Mouse (Mus musculus) lung, postnatal 10 days (tissue): Measurements from ENCODE around the gene Cic.
A peak's percentile ranks its signal among the peaks of the same experiment; 100 is the strongest.
"Not testable (repeated sequence)": the region's sequence is repeated elsewhere in the genome, so short reads cannot be mapped to it uniquely, and the experiment has no call there.

ENCODE experiments used
- DNase-seq: peaks from one replicate; pipeline ENCODE4 v3.0.0; 2021

Gene Cic

DNA sequence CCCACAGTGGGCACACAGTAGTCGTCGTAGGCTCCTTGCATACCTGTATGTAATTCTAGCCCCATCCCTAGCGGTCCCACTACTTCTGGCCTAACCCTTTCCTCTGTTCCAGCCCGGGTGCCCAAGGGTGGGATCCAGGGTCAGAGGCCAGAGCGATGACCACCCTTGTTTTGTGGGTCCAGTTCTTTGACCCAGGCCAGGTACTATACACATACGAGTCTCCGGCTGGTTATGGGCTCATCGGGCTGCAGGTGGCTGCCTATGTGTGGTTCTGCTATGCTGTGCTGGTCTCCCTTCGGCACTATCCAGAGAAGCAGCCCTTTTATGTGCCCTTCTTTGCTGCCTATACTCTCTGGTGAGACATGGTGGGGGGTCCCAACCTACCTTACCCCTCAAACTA is 41.9 kb downstream of the Cic start:
- no peak for DNase-seq

DNA sequence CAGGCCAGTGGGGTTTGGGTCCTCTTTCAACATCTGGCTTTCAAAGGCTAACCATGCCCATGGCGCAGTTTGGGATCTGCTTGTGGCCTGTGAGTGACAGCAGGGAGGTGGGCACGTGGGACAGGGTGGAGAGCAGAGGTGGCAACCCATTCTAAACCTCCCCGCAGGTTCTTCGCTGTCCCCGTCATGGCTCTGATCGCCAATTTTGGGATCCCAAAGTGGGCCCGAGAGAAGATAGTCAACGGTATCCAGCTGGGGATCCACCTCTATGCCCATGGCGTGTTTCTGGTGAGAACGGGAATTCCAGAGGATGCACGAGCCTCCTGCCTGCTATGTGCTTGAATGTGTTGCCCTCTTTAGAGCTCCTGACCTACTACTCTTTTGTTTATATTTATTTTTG is 43.7 kb downstream of the Cic start:
- no peak for DNase-seq

DNA sequence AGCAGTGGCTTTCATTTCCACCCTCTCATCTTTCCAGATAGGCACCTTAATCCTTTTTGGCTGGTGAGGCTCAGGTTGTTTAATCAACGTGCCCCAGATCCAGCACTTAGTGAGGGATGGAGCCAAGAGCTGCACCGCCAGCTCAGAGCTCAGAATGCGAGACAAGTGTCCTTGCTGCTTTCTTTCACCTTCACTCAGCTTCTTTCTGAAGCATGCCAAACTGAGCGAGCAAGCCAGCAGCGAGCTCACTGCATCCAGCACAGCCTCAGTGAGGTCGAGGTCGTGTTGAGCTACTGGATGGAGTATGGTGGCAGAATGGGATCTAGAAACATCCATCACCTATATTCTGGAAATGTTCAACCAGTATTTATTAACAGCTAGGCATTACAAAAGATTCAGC is 45.8 kb downstream of the Cic start:
- DNase-seq: no peak

DNA sequence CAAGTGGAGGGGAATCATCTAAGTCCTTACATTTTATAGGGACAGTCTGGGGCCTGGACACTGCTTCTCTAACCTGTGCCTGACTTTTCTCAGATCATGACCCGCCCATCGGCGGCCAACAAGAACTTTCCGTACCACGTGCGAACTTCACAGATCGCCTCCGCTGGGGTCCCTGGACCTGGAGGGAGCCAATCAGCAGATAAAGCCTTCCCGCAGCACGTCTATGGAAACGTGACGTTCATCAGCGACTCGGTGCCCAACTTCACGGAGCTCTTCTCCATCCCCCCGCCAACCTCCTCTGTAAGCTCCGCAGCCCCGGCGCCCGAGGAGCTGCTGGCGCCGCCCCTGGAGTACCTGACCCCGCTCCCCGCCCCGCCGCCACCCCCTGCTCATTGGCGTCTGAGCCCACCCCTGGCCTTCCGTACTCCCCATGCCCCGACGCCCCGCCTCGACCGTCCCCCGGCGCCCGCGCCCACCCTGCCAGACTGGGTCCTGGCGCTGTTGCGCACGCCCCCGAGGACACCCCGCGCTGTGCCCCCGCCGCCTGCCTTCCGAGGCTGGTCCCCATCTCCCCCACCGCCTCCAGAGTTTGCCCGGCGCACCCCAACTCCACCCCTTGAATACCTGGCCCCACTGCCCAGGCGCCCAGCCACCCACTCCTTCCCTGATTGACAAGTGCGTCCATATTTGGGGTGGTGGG is 47.3 kb downstream of the Cic start:
- no peak for DNase-seq

DNA sequence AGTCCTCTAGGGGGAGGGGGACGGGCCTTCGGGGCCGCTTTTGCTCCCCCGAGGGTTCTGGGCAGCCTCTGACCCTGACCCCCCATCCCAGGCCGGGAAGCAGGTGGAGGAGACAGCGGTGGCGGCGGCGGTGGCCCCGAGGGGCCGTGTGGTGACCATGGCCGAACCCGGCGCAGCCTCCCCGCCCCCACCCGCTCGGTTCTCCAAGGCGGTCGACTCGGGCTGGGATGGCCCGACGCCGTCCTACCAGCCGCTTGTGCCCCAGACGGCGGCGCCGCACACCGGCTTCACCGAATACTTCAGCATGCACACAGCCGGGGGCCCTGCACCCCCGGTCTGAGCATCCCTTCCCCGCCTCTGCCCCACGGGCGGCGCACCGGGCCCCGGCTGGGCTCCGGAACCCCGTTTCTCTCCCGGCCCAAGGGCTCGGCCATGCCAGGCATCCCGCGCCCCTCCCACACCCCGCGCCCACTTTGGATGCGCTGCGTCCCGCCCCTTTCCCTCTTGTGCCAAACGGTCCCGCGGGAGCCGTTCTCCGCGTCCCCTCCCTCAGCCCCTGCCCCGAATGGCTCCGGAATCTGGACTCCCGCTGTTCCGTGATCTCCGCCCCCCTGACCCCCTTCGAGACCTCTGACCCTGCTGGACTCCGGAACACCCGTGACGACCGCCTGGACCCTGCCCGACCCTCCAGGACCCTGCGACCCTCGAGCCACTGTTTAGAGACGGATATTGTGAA is 48.0 kb downstream of the Cic start:
- DNase-seq: peak; percentile 47

DNA sequence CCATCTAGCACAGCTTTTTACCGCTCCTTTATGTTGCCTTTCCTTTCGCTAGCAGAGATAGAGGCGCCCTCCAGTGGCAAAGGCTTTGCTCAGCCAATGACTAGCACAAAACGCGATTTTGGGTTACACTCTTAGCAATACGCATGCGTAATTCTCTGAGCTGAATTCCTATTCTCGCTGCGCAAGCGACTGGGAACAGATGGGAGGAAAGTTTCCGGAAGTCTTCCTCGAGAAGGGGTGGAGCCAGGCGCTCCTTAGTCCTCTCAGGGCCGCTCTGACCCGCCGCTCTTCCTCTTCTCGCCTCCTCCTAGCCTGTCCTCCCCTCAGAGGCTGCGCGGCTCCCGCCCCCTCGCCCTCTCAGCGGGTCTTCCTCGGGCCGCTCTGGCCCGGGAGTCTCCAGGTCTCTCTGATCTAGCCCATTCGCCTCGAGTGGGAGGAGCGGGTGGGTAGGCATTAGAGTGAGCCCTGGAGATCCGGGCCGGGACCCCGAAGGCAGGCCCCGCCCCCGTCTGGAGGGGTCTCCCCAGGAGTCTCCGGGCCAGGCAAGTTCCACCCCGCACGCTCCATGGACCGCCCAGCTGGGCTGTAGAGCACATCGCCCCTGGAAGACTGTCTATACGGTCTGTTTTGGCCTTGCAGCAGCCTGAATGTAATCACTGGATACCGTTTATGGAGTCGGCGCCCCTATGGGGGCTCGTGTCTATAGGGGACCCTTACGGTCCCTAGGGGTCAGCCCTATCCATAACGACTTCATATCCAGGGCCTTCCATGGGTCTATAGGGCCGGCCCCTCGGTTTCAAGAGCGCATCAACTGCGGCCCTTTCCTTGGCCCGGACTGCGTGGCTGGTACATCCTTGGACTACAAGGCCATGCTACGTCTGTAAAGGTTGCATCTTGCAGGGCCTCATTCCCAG is 49.3 kb downstream of the Cic start, which contains the start of gene Megf8:
TSS of gene Megf8 (plus strand) at position 633 of the 914 bp plus-strand sequence.
- DNase-seq: peak; percentile 99

DNA sequence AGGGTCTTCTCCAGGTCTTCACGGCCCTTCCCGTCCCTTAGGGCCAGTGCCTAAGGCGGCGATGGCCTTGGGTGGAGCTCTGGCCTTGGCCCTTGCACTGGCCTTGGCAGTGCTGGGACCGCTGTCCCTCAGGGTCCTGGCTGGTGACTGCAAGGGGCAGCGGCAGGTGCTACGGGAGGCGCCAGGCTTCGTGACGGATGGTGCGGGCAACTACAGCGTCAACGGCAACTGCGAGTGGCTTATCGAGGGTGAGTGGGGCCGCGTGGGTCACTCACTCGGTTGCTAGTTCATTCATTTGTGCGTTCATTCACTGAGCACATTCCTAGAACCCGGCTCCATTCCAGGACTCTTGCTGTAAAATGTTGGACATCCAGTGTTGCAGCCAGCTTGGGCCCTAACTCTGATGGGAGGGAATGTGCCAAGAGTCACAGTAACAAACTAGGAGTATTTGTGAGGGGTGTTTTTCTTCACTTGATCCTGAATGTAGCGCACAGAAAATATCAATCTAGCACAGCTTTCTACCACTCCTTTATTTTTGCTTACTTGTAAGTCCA is 50.0 kb downstream of the Cic start:
- peak; percentile 28 for DNase-seq

DNA sequence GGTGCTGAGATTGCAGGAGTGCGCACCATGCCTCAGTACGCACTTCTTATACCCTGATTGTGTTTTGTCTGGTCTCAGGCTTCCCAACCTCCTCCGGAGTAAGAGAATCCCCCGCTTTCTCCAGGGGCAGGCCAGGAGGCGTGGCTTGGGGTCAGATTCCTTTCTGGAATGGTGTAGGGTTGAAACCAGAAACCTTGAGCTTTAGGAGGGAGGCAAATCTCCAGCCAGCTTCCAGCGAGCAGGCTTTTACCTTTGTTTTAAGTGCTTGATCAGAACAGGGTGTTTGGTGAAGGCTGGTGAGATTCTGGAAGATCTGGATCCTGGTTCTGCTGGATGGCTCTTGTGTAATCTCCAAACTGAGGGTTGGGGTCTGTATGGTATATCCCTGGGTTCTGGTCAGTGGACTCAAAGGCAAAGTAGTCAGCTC is 54.6 kb downstream of the Cic start:
- peak; percentile 55 for DNase-seq

DNA sequence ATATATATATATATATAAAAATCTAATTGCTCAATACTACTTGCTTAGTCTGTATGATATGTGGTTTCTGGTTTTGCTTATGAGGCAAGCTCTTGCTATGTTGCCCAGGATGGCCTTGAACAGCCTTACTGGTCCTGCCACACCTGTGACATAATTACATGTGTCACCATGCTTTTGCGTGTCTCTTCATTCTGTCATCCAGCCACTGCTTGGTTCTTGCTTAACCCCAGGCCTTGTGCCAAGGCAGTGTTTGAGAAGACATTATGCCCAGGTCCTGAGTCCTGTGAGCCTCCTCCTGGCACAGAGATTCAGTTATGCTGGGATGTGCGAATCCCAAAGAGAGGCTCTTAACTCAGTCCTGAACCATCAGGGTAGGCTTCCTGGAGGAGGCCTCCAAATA is 55.7 kb downstream of the Cic start:
- no peak for DNase-seq

DNA sequence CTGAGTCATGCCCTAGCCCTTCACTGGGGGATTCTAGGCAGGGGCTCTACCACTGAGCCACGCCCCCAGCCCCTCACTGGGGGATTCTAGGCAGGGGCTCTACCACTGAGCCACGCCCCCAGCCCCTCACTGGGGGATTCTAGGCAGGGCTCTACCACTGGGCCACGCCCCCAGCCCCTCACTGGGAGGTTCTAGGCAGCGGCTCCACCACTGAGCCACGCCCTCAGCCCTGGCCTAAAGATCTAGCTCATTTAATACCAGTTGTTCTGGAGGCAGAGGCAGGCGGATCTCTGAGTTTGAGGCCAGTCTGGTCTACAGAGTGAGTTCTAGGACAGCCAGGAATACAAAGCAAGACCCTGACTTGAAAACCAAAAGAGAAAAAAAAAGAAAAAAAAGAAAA is 57.9 kb downstream of the Cic start:
- not testable (repeated sequence) for DNase-seq

DNA sequence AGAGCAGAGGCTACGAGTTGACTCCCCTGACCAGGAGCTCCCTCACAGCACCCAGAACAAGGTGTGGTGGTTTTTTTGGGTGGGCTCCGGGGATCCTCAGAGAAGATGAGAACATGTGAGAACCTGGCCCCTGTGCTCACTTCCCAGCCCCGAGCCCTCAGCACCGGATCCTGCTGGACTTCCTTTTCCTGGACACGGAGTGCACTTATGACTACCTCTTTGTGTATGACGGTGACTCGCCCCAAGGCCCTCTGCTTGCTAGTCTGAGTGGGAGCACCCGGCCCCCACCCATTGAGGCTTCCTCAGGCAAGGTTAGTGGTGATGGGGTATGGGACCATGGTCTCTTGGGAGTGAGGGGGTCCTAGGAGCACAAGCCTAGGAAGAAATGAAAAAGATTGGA is 58.7 kb downstream of the Cic start:
- no peak for DNase-seq

DNA sequence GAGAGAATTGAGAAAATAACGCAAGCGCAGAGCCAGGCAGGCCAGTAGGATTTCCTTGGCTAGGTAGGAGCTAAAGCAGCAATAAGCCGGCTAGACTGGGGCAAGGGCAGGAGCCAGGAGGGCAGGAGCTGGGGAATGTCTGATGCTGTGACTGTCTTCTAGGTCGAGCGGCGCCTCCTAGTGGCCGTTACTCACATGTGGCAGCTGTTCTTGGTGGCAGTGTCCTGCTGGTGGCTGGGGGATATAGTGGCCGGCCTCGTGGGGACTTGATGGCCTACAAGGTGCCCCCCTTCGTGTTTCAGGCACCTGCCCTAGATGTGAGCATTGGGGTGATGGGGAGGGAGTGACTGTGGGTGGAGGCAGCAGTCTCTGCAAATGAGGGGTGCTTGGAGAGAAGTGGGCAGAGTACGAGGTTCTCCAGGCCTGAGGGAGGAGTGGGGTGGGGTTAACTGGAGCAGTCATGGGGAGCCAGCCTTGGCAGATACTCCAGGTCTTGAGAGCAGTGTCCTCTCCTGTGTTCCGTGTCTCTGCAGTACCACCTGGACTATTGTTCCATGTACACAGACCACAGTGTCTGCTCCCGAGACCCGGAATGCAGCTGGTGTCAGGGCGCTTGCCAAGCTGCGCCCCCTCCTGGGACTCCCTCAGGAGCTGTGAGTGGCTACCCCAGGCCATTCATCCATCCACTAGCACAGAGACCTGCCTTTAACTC is 66.2 kb downstream of the Cic start:
- peak; percentile 82 for DNase-seq

DNA sequence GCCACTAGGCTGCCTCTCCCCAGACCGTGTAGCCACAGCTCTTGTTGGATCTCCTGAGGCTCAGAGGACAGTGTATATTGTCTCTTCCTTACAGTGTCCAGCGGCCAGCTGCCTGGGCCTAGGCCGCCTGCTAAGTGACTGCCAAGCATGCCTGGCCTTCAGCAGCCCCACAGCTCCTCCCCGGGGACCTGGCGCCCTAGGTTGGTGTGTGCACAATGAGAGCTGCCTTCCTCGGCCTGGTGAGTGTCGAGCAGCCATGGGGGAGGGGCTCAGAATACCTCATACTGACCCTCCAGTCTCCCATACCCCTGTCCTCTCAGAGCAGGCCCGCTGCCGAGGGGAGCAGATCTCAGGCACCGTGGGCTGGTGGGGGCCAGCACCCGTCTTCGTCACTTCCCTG is 67.0 kb downstream of the Cic start:
- no peak for DNase-seq

DNA sequence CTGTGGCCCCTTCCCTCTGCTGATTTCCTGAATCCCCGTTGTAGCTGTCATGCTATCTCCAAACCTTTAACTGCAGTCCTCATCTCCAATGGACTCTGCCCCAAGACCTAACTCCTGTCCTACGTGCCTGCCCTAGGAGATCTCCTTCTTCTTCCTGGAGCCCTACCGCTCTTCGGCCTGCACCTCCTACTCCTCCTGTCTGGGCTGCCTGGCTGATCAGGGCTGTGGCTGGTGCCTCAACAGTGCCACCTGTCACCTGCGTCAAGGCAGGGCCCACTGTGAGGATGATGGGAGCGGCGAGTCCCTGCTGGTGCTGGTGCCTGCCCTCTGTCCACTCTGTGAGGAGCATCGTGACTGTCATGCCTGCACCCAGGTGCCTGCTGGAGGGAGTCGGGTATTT is 71.8 kb downstream of the Cic start:
- DNase-seq: no peak

DNA sequence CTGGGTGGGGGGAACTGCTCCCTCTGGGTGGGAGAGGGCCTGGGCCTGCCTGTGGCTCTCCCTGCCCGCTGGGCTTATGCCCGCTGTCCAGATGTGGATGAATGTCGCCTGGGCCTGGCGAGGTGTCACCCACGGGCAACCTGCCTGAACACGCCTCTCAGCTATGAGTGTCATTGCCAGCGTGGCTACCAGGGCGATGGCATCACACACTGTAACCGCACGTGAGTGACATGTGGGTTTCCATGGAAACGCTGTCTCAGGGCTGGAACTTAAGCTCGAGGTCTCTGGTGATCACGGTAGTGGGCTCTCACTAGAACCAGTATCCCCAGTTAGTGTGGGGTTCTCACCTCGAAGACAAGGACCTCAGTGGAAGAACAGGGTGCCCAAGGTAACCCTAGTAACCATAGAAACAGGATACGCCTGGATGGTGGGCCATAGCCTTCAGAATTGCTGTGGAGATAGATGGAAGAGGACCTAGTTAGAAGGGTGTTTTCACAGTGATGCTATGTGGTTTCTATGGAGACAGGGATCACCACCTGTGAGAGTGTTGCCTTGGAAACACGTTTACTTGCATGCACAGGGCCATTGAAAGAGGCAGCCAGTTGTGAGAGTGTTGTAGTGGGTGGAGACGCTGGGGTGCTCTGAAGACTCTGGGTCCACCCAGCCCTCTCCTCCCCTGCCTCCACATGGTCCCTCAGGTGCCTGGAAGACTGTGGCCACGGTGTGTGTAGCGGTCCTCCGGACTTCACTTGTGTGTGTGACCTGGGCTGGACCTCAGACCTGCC is 73.7 kb downstream of the Cic start:
- DNase-seq: no peak
